Mouse (Mus musculus): ENCODE measurements around the gene Vasn. TPM values are rescaled to one million over a fixed set of nuclear protein-coding genes. Genes with fewer than 3 reads are reported as not detected.
"Not testable (repeated sequence)": the region's sequence is repeated elsewhere in the genome, so short reads cannot be mapped to it uniquely, and the experiment has no call there.

The Vasn gene
- total RNA-seq, 4 experiments from 2014 or later, result 2.5 to 4.3 (median 3.9) TPM

DNA sequence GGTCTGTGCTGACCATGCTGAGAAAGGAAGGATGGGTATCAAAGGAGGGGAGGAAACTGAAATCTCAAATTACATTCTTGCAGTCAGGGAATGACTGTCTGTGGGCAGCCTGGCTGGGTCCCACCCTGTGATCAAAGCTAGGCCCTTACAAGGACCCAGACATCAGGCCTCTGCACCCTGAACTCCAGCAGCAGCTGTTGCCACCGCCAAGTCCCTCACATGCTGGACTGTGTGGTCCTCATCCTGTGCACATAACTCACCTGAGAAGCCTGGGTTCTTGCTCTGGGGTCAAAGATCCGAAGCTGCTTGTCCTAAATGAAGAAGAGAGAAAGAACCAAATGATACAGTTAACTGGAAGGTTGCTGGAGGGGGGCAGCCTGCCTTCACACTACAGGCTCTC is 21.9 kb downstream of the Vasn start:
- no peak for DNase-seq (ENCODE audit: low spot score in 2 of 2)

- DNase-seq (ENCODE audit: low spot score in 2 of 2), result no peak
Observed at GRCm38 (mm10) chr16:4663806-4664205, 24.1 kb downstream of the Vasn start.

GRCm38 (mm10) chr16:4665726-4666125 is 26.0 kb downstream of the Vasn start:
- DNase-seq (ENCODE audit: low spot score in 2 of 2), result no peak

GRCm38 (mm10) chr16:4667190-4667808 is 27.6 kb downstream of the Vasn start:
- DNase-seq (ENCODE audit: low spot score in 2 of 2), result peak; percentile 68 to 73

GRCm38 (mm10) chr16:4670317-4670716 is 30.6 kb downstream of the Vasn start:
- no peak for DNase-seq (ENCODE audit: low spot score in 2 of 2)

DNA sequence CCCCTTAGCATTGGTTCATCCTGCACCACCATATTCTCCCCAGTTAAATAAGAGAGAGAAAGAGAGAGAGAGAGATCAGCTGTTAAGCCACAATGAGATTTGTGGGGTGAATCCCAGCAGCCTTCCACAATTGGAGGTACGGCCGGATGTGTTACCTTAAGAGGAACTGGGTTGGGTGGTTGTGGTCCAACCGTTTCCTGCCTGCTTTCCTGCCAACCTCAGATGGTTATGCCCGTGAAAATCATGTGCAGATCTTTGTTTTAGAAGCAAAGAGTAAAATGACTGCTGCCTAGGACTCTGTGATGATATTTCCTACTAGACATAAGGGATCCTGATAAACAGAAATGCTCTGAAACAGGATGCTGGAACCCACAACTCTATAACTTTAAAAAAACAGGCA is 34.4 kb downstream of the Vasn start:
- no peak for DNase-seq (ENCODE audit: low spot score in 2 of 2)

DNA sequence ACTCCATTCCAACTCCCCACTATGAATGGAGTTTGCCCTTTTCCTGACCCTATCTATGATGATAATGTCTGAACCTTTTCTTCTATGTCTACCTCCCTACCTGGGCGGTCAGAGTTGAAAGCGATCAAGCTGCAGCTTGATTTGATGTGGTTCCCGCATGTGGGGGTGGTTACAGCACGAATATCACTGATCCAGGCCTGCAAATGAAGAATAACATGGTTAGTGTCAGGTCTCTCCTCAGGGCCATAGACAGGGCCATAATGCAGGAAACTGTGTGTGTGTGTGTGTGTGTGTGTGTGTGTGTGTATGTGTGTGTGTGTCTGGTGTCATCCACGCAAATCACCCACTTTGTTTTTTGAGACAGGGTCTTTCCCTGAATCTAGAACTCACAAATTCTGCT is 37.1 kb downstream of the Vasn start:
- no peak for DNase-seq (ENCODE audit: low spot score in 2 of 2)

GRCm38 (mm10) chr16:4678080-4678479 is 38.3 kb downstream of the Vasn start:
- no peak for DNase-seq (ENCODE audit: low spot score in 2 of 2)

- peak; percentile 83 to 90 for DNase-seq (ENCODE audit: low spot score in 2 of 2)
Observed at GRCm38 (mm10) chr16:4679121-4680018, 39.6 kb downstream of the Vasn start, which contains the start of gene Coro7. Gene Coro7 (minus strand): TSS chr16:4679777.

- not testable (repeated sequence) for DNase-seq (ENCODE audit: low spot score in 2 of 2)
Observed at GRCm38 (mm10) chr16:4680922-4681455, 41.2 kb downstream of the Vasn start.

- DNase-seq (ENCODE audit: low spot score in 2 of 2), result no peak
Observed at GRCm38 (mm10) chr16:4682628-4683179, 43.0 kb downstream of the Vasn start.

- no peak for DNase-seq (ENCODE audit: low spot score in 2 of 2)
Observed at GRCm38 (mm10) chr16:4683193-4683580, 43.4 kb downstream of the Vasn start.

DNA sequence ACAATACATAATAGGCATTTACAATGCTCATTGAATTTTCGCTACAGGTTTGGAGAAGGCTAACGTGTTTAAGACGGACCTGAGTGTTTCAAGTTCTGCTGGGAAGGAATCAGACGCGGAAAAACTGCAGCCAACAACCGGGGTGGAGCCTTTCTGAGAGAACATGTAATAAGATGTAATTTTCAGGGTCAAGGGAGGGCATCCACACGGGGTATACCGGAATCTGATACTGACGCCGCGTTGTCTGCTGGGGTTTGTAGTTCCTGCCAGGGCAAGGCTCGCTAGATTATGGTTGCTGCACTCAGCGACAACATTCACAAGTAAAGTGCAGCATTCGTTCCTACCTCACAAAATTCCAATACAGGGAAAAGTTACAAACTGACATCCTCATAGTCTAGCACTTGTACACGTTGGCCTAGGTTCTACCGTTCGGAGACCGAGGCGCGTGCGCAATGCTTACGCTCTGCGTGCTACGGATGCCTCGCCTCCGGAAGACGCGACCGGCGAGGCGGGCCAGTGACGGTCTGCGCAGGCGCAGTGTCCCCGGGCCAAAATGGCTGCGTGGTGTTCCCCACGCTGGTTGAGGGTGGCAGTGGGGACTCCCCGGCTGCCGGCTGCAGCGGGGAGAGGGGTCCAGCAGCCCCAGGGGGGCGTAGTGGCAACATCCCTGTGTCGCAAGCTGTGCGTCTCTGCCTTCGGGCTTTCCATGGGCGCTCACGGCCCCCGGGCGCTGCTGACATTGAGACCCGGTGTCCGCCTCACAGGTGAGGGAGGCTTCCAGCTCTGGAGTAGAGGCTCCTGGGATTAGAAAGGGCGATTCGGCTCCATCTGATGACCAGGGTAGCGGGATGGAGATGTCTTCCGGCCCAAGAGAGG is 44.1 kb downstream of the Vasn start:
- peak; percentile 91 to 94 for DNase-seq (ENCODE audit: low spot score in 2 of 2)

GRCm38 (mm10) chr16:4684457-4684791 is 44.7 kb downstream of the Vasn start:
- DNase-seq (ENCODE audit: low spot score in 2 of 2), result no peak

DNA sequence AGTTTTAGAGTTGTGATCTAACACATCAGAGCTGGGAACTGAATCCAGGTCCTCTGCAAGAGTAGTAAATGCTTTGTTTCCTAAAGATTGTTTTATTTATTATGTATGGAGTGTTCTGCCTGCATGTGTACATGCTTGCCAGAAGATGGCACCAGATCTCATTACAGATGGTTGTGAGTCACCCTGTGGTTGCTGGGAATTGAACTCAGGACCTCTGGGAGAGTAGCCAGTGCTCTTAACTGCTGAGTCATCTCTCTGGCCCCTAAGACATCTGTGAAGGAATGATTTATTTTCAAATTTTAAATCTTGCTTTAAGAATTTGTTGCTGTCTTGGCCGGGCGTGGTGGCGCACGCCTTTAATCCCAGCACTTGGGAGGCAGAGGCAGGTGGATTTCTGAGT is 49.6 kb downstream of the Vasn start:
- DNase-seq (ENCODE audit: low spot score in 2 of 2), result not testable (repeated sequence)

Other genes starting within 250 kb of the Vasn start
- 10 to 100 TPM; 39.3 to 50.8 (median 41.4) TPM for gene Adcy9, start 219.4 kb upstream of the Vasn start, total RNA-seq (2022)
- gene Srl, start 98.1 kb upstream of the Vasn start, total RNA-seq (2022), result 1,000 to 10,000 TPM; 1,019 to 1,332 (median 1,204) TPM
- gene Tfap4, start 80.1 kb upstream of the Vasn start, total RNA-seq (2022), result 1 to 10 TPM; 3.2 to 5.5 (median 3.7) TPM
- gene Glis2, start 45.2 kb upstream of the Vasn start, total RNA-seq (2022), result 1 to 10 TPM; 1.8 to 4.0 (median 3.5) TPM
- gene Pam16, start 15.0 kb upstream of the Vasn start, total RNA-seq (2022), result 100 to 1,000 TPM in 3 of 4 experiments, 10 to 100 TPM in 1; 93.3 to 129 (median 113) TPM
- 100 to 1,000 TPM in 1 of 4 experiments, 10 to 100 TPM in 3; 99.4 to 103 (median 99.8) TPM for gene Dnaja3, start within 50 bp of the Vasn start, total RNA-seq (2022)
- 10 to 100 TPM; 11.7 to 15.1 (median 14.0) TPM for gene Coro7, start 39.8 kb downstream of the Vasn start, total RNA-seq (2022)
- 1 to 10 TPM; 1.9 to 3.3 (median 2.8) TPM for gene Nmral1, start 79.4 kb downstream of the Vasn start, total RNA-seq (2022)
- gene Hmox2, start 86.4 kb downstream of the Vasn start, total RNA-seq (2022), result 10 to 100 TPM; 38.6 to 42.3 (median 41.9) TPM
- 10 to 100 TPM; 68.2 to 77.8 (median 71.6) TPM for gene Cdip1, start 150.4 kb downstream of the Vasn start, total RNA-seq (2022)
- not detected for gene 4930562C15Rik, start 195.5 kb downstream of the Vasn start, total RNA-seq (2022)
- 10 to 100 TPM; 28.6 to 40.8 (median 34.3) TPM for gene Ubald1, start 240.4 kb downstream of the Vasn start, total RNA-seq (2022)
- gene Mgrn1, start 246.3 kb downstream of the Vasn start, total RNA-seq (2022), result 10 to 100 TPM; 52.1 to 66.7 (median 55.3) TPM

Data from gastrocnemius, adult 8-10 months (tissue).